Mouse (Mus musculus) CD4-positive, CD25-positive, alpha-beta regulatory T cell, adult 4 months (primary cell): ENCODE results near the gene Zfp985. TPM values are rescaled to one million over a fixed set of nuclear protein-coding genes. Genes with fewer than 3 reads are reported as not detected.
"Not testable (repeated sequence)": the region's sequence is repeated elsewhere in the genome, so short reads cannot be mapped to it uniquely, and the experiment has no call there.

Source experiments
- ATAC-seq: one replicate; pipeline ENCODE4 v1.8.0; 2017
- polyA plus RNA-seq, 2 experiments: library from polyadenylated mRNA; unstranded; fragments of 100-300 nt; shearing (Covaris generic); gene quantifications; one replicate each; pipeline ENCODE4 v1.2.1; 2017

Zfp985 gene
- polyA plus RNA-seq = 1 to 10 TPM in 1 of 2 experiments, under 1 TPM in 1; 0.57 to 1.3 TPM

DNA sequence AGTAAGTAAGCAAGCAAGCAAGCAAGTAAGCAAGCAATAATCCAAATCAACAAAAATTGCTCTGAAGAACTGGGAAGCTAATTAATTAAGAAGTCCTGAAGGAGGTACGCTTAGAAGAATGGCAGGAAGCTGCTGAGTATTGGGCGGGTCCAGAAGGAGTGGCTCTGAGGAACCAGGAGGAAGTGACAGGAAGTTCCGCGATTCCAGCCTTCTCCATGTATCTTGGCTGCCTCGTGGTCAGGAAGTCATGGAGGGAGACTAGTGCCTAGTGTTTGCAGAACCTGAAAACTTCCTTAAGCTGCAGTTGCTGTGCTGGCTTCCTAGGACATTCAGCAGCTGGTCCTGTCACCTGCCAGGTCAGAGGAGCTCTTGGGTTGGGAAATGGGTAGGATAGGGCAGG, at the start of gene Zfp985:
Gene Zfp985, plus strand, starts transcription at position 207 of the 400 bp plus-strand sequence.
- not testable (repeated sequence) for ATAC-seq

DNA sequence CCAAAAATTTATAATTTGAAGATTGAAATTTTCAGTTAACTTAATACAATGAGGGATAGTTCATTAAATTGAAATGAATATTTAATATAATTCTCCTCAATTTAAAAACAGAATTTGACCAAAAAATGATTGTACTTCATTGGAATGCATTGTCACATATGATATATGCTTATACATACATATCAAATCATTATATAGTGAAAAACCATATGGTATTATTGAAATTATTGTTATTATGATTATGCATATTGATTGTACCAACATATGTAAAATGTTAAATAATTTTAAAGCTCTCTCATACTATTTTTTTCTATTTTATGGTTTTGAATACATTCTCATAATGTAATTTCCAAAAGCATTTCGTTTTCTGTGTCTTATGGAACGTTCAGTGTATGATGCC, 43.9 kb upstream of the Zfp985 start:
- no peak for ATAC-seq

DNA sequence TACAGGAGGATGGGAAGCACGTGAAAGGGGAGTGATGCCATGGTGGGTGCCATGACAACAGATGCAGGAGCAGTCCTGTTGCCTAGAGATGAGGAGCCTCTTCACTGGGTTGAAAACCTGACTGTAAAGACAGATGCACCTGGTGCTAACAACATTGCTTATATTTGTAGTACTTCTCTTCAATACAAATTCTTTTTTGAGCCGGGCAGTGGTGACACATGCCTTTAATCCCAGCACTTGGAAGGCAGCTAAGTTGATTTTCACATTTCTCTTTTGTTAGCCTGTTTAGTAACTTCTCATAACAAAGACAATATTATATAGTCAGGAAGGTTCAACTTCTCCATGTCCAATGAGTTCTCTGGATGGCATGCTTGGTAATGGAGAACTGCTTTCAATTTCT, 34.1 kb upstream of the Zfp985 start:
- no peak for ATAC-seq

DNA sequence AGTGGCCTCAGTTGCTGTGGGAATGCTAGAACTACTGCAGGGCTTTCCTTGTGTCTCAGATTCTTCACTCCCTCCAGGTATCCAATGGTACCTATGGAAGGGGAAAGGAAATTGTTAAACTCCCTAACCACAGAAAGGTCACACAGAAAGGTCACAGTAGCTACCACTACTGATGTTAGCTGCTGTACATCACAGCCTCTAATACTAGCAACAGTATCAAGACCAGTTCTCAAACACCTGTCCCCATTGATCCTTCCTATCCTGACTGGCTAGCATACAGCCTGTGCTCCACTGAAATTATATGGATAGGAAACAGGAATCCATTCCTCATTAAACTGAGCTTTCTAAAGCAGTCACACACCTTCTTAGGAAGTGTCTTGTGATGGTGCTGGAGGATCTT, 33.0 kb upstream of the Zfp985 start:
- ATAC-seq = no peak

DNA sequence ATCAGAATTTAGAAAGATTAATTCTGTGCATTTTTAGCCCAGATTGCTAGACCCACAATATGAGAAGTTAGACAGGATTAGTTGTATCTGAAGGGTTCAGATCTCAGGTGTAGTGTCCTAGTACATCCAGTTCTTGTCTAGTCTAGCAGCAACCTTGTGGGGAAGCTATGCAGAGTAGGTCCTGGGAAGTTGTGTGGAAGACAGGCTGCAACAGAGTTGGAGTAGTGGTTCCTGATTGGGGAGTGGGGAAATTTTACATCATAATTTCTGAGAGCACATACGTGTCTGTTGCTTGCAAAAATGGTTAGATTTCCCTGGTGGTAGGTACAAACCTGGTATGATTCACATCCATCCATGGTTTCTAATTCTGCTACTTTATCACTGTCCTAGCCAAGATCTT, 28.0 kb upstream of the Zfp985 start:
- no peak for ATAC-seq

DNA sequence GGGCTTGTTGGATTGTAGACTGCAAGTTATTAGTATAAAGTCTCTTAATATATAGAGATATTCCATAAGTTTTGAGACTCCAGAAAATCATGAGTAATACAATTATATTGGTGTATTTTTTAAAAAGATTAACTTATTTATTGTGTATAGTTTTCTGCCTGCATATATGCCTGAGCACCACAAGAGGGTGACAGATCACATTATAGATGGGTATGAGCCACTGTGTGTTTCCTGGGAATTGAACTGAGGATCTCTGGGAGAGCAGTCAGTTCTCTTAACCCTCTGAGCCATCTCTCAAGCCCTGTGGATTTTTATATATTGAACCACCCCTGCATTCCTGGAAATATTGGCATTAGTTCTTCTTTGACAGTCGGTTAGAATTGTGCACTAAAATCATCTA, 22.7 kb upstream of the Zfp985 start:
- no peak for ATAC-seq

DNA sequence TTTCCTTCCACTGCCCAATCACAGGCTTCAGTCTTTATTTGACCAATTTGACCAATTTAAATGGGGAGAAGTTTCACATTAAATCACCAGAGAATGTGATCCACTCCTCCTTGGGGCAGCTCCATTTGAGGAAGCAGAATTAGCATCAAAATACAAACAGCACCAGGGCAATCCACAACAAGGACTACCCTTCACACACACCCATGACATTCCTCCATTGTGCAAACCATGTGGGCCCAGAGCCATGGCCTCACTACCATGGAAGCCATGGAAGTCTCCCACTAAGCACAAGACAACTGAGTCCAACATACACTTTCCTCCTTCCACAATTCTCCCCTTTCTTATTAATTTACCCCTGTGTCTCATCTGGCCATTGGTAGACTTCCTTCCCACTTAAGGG, 17.2 kb upstream of the Zfp985 start:
- ATAC-seq = not testable (repeated sequence)

DNA sequence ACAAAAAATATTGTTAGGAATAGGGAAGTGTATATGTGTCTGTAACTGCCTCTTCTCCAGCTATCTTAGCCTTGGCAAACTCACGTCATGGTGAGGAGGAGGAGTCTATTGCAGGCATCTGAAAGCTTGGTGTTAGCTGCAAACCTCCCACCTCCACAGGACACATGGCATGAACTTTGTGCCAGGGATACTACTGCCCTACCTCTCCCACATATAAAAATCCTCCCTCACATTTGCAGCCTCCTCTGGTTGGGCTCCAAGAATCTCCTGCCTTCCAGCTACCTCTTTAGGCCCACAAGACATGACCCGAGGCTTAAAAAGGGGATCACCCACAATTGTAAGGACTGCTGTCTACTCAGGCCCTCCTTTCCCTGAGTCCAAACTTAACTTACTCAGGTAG, 15.4 kb upstream of the Zfp985 start:
- ATAC-seq = no peak

DNA sequence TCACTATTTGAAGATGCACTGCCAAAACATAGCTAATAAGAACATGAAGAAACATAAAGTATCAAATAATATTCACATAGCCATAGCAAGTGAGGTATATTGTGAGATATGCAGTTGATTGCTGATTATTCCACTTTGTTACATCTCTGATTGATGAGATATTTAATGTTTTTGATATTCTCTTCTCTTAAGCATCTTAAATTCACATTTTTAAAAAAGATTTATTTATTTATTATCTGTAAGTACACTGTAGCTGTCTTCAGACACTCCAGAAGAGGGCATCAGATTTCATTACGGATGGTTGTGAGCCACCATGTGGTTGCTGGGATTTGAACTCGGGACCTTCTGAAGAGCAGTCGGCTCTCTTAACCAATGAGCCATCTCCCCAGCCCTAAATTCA, 13.2 kb upstream of the Zfp985 start, which contains the start of gene Gm16503:
Gene Gm16503, plus strand, starts transcription at position 301 of the 400 bp plus-strand sequence.
- ATAC-seq = not testable (repeated sequence)

DNA sequence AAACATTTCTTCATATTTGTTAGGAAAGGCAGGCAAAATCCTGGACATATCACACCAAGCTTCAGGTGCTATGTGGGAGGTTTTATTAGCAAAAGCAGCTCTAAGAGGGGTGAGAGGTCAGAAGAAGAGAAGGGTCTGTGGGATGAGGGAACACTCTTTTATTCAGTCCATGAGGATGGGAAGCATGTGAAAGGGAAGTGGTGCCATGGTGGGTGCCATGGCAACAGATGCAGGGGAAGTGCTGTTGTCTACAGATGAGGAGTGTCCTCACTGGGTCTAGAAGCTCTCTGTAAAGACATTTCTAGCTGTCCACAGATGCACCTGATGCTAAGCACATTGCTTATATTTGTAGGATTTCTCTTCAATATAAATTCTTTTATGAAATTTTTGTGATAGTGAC, 12.0 kb upstream of the Zfp985 start:
- ATAC-seq = no peak

DNA sequence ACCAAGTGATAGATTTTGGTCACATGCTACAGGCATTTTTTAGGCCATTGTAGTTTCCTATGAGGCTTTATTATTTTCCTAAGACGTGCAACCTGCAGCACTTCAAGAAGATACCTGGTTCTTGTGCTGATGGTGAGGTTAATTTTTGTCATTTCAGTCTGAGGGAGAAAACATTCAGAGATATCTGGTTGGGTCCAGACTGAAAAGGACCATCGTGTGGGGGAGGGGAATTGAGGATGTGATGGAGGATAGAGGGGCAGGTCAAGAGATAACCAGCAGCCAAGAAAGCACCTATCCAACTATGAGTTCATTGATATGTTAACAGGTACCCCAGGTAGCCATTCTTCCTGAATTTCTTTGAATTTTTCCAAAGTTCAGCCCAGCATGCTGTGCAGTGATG, 1.3 kb downstream of the Zfp985 start:
- not testable (repeated sequence) for ATAC-seq

DNA sequence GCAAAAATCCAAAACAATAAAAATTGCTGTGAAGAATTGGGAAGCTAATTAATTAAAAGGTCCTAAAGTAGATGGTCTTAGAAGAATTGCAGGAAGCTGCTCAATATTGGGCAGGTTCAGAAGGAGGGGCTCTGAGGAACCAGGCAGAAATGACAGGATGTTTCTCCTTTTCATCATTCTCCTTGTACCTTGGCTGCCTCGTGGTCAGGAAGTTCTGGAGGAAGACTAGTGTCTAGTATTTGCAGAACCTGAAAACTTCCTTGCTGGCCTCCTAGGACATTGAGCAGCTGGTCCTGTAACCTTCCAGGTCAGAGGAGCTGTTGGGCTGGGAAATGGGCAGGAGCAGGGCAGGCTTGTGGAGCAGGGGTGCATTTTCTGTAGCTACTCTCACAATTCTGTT, 3.8 kb downstream of the Zfp985 start:
- not testable (repeated sequence) for ATAC-seq

DNA sequence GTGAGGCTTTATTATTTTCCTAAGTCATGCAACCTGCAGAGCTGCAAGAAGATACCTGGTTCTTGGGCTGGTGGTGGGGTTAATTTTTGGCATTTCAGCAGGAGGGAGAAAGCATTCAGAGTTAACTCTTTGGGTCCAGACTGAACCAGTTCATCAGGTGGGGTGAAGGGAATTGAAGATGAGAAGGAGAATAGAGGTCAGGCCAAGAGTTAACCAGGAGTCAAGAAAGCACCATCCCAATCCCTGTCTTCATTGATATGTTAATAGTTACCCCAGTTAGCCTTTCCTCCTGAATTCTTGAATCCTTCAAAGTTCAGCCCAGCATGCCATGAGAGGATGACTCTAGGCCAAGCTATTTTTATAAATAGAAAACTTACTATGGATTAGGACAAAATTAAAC, 4.9 kb downstream of the Zfp985 start:
- ATAC-seq = not testable (repeated sequence)

DNA sequence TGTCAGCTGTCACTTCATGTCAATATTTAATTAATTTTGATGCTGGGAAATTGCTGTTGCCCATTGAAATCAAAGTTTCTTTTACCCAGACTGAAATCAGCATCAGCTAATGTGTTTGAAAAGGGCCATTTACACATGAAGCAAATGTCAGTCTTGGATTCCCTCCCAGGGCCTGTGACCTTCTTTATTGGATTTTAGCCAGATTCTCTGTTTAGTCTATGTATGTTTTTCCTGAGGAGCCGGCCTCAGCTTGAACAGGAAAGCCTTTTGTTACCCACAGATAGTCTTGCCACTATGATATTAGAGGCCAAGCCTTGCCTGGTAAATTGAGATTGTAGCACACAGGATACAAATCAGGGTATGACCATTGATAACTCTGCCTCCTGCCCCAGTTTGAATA, 6.0 kb downstream of the Zfp985 start:
- not testable (repeated sequence) for ATAC-seq

DNA sequence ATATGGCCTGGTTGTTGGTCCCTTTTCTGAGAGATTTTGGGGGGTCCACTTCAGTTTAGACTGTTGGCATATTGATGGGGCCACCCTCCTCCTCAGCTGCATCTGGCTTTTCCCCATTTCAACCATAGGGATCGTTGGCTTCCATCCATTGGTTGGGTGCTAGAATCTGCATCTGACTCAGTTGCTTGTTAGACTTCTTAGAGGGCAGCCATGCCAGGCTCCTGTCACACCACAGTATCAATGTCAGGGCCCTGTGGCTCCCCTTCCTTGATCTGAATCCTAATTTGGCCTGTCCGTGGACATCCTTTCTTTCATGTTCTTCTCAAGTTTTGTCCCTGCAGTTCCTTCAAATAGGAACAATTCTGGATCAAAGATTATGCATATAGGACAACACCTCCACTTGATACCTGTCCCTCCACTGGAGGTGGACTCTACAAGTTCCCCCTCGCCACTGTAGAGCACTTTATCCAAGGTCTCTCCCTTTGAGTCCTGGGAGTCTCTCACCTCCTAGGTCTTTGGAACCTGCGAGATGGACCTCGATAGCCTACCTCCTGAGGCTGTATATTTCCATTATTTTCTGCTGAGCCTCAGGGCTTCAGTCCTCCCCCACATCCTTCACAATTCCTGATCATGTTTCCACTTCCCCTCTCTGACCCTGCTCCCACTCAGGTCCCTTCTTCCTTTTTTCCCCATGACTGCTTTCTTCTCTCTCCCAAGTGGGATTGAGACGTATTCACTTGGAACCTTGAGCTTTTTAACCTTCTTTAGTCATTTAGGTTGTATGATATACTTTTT, 12.5 kb downstream of the Zfp985 start:
- ATAC-seq = no peak

DNA sequence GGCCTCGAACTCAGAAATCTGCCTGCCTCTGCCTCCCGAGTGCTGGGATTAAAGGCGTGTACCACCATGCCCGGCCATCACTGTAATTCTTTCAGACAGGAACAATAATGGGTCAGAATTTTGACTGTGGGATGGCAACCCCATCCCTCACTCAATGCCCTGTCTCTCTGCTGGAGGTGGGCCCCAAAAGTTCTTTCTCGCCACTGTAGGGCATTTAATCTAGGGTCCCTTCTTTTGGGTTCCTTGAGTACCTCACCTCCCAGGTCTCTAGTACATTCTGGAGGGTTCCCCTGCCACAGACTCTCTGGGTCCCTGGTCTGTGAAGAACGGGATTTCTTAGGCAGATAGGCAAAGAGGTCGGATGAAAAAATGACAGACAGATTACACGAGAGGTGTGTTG, 18.1 kb downstream of the Zfp985 start:
- not testable (repeated sequence) for ATAC-seq

DNA sequence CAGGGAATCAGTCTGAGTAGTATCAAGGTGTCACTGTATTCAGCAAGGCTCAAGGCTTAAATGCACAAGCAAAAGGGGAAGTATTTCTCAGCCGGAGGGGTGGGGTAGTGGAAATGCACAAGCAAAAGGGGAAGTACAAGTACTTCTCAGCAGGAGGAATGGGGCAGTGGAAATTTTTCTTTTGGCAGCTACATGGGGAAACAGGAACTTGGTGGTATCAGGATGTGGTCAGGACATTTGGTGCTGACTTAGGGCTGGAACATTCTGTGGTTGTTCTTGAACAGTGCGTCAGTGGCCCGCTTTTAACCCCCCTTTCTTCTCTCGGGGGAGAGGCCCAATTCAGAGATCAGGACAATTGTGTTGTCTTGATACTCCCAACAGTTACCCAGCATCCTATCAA, 26.3 kb downstream of the Zfp985 start:
- not testable (repeated sequence) for ATAC-seq

DNA sequence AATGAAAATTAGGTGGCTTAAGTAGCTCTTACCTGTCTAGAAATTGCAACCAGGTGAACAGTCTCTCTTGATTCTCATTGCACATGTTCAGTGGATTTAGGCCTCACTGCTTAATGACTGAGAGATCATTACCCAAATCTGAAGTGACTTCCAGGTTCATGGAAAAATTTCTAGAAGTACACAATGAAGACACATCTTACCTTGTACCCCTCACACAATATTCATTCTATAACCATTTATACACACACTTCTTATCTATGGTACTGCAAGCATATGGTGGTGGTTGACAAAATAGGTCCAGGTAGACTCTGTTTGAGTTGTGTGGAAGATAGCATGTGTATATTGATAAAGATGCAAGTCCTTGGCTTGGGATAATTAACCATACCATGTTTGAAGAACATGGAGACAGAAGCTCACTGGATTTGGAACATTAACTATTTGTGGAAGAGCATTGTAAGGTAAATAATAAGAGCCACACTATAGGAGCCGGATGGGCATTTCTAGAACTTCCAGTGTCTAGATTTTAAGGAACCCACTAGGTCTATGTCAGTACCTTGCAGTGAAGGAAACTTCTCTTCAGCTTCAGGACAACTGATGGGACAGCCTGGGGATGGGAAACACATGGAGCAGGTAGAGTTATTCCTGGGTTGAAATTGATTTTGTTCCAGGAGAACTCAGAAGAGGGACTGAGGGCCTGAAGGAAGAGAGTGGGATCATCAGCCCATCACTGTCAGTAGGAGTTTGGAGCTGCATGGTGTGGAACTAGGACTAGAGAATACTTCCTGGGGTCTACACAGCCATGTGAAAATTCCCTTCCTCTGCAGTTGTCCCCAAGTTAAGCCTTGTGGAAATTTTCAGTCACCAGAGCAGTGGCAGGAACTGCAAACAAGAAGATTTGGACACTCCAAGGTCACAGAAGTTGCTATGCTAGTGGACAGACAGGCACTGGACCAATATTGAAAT, 33.7 kb downstream of the Zfp985 start:
- peak; percentile 26 for ATAC-seq

DNA sequence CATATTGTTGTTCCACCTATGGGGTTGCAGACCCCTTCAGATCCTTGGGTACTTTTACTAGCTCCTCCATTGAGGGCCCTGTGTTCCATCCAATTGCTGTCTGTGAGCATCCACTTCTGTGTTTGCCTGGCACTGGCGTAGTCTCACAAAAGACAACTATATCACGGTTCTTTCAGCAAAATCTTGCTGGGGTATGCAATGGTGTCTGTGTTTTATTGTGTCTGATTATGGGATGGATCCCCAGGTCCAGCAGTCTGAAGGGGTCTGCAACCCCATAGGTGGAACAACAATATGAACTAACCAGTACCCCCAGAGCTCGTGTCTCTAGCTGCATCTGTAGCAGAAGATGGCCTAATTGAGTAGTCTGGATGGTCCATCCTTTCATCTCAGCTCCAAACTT, 41.6 kb downstream of the Zfp985 start:
- not testable (repeated sequence) for ATAC-seq

DNA sequence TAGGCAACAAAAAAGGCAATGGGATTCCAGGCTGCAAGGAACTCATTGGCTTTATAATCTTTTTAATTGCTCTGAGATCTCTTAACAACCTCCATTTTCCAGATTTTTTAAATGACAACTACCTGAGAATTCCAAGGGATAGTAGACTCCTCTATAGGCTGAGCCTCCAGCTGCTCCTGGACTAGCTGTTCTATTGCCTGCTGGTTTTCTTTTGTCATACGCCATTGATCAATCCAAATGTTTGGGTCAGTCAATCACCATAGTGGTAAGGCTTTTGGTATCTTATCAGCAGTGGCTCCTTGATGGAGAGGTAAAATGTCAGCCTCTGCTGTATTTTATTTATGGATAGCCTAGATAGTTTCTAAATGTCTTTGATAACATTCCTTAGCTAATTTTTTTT, 44.6 kb downstream of the Zfp985 start:
- no peak for ATAC-seq

DNA sequence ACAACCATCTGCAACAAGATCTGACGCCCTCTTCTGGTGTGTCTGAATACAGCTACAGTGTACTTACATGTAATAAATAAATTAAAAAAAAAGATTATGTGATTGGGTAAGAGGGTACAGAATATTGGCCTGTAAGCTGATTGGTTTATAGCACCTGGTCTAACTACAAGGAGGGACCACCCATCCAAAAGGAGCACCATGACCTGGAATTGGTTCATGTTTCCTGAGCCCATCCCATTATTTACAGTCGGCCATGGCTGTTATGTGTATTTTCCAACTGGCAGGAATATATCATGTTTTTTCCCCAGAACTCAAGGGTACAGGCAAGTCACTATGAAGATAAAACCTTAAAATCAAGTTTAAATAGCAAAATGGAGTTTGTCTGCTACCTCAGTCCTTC, 45.8 kb downstream of the Zfp985 start:
- no peak for ATAC-seq

DNA sequence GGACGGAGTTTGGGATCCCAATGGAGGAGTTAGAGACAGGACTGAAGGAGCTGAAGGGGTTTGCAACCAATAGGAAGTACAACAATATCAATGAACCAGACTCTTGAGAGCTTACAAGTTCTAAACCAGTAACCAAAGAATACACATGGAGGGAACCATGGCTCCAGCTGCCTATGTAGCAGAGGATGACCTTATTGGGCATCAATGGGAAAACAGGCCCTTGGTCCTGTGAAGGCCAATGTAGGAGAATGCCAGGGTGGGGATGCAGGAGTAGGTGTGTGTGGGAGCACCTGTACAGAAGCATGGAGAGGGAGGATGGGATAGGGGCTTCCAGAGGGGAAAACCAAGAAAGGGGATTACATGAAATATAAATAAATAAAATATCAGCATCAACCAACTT, 48.8 kb downstream of the Zfp985 start:
- no peak for ATAC-seq

DNA sequence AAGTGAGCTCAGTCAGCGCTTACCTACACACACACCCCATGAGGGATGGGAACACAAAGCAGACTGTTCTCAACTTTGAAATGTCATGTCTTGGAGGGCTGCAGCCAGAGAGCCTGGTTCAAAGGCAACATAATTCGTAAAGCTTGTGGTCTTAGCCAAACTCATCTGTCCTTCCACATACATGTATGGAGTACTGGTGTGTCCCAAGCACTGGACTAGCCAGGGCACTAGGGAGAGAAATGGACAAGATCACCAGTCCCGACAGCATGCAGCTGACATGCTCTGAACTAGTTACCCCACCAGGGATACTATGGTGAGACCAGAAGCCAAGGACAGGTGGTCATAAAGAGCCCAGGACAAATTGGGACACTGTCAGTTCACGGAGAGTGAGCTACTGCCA, 50.7 kb downstream of the Zfp985 start:
- no peak for ATAC-seq

DNA sequence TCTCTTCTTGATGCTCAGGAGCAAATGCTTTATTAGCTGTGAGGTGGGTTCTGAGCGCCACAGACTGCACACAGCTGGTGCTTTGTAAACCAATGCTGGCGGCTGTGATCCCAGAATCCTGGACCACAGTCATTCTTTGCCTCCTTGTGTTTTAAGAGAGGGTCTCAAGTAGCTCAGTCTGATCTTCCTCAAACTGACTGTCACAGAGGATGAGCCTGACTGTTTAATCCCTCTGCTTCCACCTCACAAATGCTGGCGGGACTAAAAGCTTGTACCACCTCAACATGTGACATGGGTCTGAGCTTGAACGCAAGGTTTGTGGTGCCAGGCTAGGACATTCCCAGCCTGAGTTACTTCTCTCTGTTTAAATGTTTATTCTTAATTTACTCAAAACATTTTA, 52.4 kb downstream of the Zfp985 start:
- ATAC-seq = no peak
